35 mouse cellular contexts compared by ENCODE assay signal in the genomic region with DNA sequence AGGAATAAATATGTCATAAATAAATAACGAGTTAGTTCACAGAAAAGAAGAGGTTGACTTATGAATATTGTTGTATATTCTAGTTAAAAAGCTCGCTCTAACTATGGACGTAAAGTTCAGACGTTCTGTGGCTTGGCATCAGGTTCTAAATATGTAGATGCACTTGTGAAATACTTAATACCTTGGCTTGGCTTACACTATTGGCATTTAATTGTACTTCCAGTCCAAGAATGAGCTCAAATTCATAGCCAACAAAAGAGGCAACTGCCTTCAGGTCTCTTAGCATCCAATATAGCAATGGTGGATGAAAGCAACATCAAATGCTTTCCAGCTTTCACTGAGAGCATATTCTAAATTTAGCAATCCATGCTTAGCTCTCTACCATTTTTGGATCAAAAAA.
"Had no signal": no experiment of that assay in that cellular context is flagged by ENCODE, and none has a peak within 500 bp of the region (broad histone marks: within the 10 kb centered on the region; RNA-seq: fewer than 3 reads in every experiment).

No protein-coding gene starts in this region.

- DNase-seq: heart, postnatal 10 days; heart, postnatal 14 days; heart, postnatal 36 days; heart, postnatal 4 days; kidney, adult 11 months; kidney, adult 18-20 months; kidney, adult 2 months; kidney, adult 8-10 months; kidney, postnatal 10 days; kidney, postnatal 14 days; kidney, postnatal 25 days; kidney, postnatal 36 days; kidney, postnatal 4 days; layer of hippocampus, adult 9-11 months; layer of hippocampus, postnatal 36 days had no signal

- H3K9me3 ChIP-seq: heart, embryonic 10.5 days; heart, embryonic 12.5 days; heart, embryonic 13.5 days; heart, embryonic 15.5 days; hindbrain, embryonic 10.5 days; hindbrain, embryonic 12.5 days; hindbrain, embryonic 13.5 days; hindbrain, embryonic 15.5 days; intestine, embryonic 15.5 days; kidney, embryonic 15.5 days had no signal

- H3K27me3 ChIP-seq: heart, embryonic 12.5 days; heart, embryonic 13.5 days; heart, embryonic 15.5 days; hindbrain, embryonic 12.5 days; hindbrain, embryonic 13.5 days; hindbrain, embryonic 15.5 days; intestine, embryonic 15.5 days; kidney, embryonic 15.5 days had no signal

- H3K36me3 ChIP-seq: heart, embryonic 10.5 days; heart, embryonic 12.5 days; heart, embryonic 13.5 days; heart, embryonic 15.5 days; hindbrain, embryonic 10.5 days; hindbrain, embryonic 12.5 days; intestine, embryonic 15.5 days; kidney, embryonic 15.5 days had no signal

- H3K9ac ChIP-seq: heart, embryonic 12.5 days; heart, embryonic 13.5 days; heart, embryonic 15.5 days; hindbrain, embryonic 12.5 days; hindbrain, embryonic 13.5 days; hindbrain, embryonic 14.5 days; hindbrain, embryonic 15.5 days; intestine, embryonic 15.5 days; kidney, embryonic 15.5 days had no signal

- H3K4me2 ChIP-seq: heart, embryonic 11.5 days; heart, embryonic 12.5 days; heart, embryonic 13.5 days; heart, embryonic 15.5 days; hindbrain, embryonic 12.5 days; hindbrain, embryonic 13.5 days; hindbrain, embryonic 14.5 days; hindbrain, embryonic 15.5 days; intestine, embryonic 15.5 days; kidney, embryonic 15.5 days had no signal

- H3K4me1 ChIP-seq: heart, embryonic 10.5 days; heart, embryonic 12.5 days; heart, embryonic 13.5 days; heart, embryonic 15.5 days; hindbrain, embryonic 10.5 days; hindbrain, embryonic 12.5 days; hindbrain, embryonic 13.5 days; hindbrain, embryonic 15.5 days; intestine, embryonic 15.5 days; kidney, embryonic 15.5 days had no signal

- ATAC-seq: hindbrain, embryonic 16.5 days; hindbrain, postnatal 0 days; inflammation-experienced regulatory T-cells, adult 6 months; intestine, embryonic 15.5 days; intestine, embryonic 16.5 days; intestine, postnatal 0 days had no signal

- H3K4me3 ChIP-seq: heart, embryonic 10.5 days; heart, embryonic 12.5 days; heart, embryonic 13.5 days; heart, embryonic 15.5 days; hindbrain, embryonic 10.5 days; hindbrain, embryonic 12.5 days; hindbrain, embryonic 13.5 days; hindbrain, embryonic 15.5 days; intestine, embryonic 15.5 days; kidney, embryonic 15.5 days; layer of hippocampus, adult 2 months; left cerebral cortex, adult 2 months had no signal

- H3K27ac ChIP-seq: heart, embryonic 10.5 days; heart, embryonic 13.5 days; heart, embryonic 15.5 days; hindbrain, embryonic 10.5 days; hindbrain, embryonic 12.5 days; hindbrain, embryonic 13.5 days; hindbrain, embryonic 14.5 days; hindbrain, embryonic 15.5 days; hindbrain, postnatal 0 days; intestine, embryonic 15.5 days; kidney, embryonic 15.5 days; kidney, postnatal 0 days; layer of hippocampus, adult 2 months; left cerebral cortex, adult 2 months had no signal
